Mouse (Mus musculus): Measurements from ENCODE around the gene Trio.

Gene Trio

DNA sequence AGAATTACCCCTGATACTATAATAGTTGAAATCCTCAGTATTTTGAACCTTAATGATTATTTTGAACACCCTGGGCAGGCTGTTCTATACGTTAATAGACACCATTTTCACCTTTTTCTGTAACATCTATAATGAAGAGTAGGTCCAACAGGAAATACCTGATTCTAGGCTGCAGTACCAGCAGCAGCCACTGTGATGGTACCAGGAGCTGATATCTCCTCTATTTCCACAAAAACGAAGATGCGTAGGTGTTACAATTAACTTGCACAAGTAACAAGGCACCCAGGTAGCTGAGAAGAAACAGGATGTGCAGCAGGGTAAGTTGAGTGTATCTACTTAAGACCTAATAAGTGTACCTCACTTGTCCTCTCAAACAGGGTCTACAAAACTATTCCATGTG is 77.8 kb downstream of the Trio start:
- no peak for DNase-seq (ENCODE audit: extremely low read depth, low read depth)

DNA sequence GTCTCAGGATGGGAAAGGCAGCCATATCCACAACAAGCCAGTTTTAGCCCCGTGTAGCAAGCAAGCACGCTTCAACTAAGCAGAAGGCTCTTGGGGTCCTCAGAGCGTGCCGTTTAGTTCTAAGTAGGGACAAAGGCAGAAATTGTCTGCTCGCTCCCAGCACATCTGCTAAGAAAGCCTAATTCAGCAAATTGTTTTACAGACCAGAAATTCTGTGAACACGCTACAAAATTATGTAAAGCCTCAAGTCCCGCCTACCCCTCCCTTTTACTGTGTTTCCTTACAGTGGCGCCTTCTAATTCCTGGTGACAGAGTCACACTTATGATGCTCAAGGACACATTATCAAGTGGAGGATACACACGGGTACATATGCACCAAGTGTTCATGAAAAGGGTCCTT is 80.1 kb downstream of the Trio start:
- no peak for DNase-seq (ENCODE audit: extremely low read depth, low read depth)

DNA sequence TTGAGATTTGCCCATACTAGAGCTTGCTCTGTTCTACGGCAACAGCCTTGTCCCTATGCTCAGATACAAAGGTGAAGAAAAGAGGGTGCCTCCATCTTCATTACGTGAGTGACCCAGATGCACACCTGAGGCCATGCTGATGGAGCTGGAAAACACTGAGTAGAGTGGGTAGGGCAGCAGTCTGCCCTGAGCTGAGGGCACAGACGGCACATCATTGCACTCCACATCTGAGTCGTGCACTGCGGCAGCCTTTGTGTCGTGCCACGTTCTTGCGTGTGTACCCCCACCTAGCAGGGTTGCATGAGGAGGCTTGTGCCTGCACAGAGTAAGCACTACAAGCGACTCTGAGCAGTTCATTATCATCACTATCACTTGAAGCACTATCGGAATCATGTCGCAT is 80.8 kb downstream of the Trio start:
- DNase-seq (ENCODE audit: extremely low read depth, low read depth): no peak

DNA sequence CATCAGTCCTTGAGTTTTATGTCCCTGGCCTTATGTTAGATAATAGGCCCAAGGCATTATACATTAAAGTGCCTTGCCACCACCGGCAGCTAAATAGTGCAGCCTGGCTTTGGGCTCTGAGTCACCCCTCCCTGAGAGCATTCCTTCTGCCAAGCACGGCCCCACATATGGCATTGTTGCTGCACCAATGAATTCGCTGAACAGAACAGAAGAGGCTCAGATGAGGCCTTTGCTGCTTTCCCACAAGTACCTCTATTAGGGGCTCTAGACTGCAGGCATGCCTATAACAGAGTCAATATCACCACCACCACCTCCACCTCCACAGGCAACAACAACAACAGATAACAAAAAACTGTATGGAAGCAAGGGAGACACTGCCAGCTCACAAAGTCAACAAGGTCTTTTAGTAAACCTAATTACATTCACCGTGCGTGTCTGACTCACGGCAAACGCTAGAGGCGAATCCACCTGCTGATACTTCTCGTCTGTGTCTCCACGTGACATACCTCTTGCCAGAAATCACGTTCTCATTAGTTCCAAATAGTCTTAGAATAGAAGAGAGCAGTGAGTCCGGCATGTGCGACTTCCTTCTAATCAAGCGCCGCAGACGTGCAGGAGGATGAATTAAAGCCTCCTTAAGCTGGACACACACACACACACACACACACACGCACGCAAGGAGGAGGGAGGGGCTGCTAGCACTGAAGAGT is 82.0 kb downstream of the Trio start:
- no peak for DNase-seq (ENCODE audit: extremely low read depth, low read depth)

DNA sequence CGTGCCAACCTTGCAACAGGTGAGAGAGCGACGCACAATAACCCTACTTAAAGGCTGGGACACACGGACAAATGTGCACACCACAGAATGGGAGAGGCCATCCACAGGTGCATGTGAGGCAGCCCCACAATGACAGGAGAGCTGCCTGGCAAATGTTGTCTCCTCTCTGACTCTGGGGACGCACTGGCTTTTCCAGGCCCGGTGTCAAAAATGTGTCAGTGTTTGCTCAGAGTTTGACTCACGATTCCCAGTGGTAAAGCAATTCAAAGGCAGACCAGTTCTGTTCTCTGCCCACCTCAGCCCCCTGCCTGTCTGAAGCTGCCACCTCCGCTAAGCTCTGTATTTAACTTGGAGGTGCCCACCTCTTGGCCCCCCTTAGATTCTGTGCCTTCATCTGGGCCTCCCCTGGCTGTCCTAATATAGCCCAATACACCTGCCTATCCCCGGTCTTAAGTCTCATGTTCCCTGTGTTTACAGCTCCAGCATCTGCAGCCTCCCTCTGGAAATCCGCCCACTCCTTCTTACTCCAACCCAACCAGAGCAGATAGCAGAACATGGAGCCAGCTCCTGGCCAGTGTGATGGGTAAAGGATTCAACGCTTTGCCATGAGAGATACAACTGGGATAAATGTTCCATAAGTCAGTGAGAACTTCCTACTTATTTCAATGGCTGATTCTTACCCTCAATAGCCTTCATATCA is 83.3 kb downstream of the Trio start:
- DNase-seq (ENCODE audit: extremely low read depth, low read depth): no peak

DNA sequence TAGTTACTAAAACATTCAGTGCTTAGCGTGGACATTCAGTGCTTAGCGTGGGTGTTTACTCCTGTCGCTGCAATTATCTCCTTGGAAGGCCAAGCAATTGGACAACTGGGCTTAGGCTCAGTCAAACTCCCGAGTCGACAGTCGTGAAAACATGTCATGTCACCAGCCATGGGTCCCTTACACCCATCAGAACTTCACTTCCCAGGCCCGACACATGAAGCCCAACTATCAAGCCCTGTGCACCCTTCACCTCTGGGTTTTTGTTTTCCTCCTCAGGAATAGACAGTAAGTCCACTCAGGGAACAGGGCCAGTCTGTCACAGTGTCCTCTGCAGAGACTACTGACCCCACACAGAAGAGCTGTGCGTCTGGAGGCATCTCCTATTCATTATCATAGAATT is 84.2 kb downstream of the Trio start:
- DNase-seq (ENCODE audit: extremely low read depth, low read depth): no peak

DNA sequence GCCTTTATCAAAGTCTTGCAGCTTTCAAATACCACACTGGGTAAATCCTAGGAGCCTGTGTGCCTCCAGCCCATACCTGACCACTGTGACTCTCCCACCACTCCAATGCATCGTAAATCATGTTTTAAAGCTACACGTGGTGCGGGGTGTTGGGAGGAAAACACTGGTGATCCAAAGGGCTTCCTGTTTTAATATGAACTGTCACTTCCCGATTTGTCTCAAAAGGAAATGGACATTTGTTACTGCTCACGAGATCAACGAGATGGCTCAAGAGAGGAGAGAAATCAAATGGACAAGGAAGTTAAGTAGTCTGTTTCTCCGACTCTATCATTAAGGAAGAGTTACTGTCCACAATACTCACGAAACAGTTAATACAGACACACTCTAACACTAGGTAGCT is 84.6 kb downstream of the Trio start:
- DNase-seq (ENCODE audit: extremely low read depth, low read depth): no peak

DNA sequence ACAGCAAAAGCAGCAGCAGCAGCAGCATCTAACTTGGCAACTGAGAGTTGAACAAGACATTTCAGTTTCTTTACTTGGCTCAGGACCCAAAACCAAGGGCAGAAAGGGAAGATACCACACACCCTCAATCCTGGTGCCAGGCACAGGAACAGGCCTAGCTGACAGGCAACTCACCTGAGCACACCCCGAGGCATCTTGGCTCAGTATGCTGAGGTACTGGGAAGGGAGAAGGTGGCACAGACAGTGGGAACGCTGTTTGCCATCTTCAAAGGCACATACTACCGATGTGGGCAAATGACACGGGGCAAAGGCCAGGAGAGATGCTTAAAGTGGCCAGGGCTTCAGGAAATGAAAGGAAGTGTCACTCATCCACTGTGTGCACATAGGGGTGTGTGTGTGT is 85.6 kb downstream of the Trio start:
- DNase-seq (ENCODE audit: extremely low read depth, low read depth): no peak

DNA sequence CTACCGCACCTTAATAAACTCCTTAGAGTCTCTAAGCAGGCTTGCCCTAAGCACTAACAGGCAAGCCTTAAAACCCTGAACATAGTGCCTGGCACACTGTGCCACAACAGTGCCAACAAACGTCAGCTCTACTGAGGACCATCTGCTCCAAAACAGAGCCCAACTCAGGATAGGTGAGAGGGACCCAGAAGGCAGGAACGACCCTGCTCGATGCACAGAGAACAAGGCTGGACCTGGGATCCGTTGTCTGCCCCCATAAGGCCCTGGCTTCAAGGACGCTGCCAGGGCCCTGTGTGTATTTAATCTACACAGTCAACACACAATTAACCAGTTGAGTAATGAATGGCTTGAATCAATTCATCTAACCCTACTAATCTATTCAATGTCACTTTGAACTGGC is 86.8 kb downstream of the Trio start:
- no peak for DNase-seq (ENCODE audit: extremely low read depth, low read depth)

DNA sequence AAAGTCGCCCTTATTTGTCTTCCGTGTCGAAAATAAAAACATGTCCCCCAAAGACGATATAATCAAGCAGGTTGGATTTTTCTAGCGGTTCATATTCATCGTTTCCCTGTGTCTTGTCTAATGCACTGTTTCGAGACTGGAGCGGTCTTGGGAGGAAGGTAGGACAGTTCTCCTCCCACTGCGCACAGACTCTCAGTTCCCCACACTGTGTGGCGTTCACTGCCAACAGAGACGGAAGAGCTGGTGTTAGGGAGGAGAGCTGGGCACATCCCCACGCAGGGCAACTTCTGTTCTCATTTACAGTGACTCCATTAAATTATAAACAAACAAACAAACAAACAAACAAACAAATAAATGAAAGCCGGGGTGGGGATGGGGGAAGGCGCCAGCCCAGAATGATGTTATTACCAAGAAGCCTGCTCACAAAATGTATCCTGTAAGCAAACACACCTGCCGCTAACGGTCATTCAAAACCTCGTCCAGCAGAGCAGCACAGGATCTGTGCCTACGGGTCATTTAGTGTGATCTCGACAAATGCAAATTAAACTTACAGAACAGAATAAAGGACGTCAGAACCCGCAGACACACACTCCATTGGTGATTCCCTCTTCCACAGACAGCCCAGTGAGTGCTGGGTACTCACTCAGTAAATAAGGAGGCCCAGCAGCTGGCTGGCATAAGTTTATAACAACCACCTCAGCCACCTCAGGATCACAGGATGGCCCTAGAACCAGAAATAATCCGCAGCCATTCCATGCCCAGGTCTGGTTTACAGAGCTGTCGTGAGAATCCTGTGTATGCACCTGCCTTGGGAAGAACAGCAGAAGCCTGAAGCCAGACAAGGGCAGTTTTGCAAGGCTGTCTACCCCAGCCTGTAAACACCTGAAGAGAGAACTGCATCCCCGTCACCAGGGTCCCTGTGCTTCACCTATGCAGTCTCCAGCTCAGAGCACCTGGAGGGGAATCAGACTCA is 87.5 kb downstream of the Trio start:
- DNase-seq (ENCODE audit: extremely low read depth, low read depth): no peak

DNA sequence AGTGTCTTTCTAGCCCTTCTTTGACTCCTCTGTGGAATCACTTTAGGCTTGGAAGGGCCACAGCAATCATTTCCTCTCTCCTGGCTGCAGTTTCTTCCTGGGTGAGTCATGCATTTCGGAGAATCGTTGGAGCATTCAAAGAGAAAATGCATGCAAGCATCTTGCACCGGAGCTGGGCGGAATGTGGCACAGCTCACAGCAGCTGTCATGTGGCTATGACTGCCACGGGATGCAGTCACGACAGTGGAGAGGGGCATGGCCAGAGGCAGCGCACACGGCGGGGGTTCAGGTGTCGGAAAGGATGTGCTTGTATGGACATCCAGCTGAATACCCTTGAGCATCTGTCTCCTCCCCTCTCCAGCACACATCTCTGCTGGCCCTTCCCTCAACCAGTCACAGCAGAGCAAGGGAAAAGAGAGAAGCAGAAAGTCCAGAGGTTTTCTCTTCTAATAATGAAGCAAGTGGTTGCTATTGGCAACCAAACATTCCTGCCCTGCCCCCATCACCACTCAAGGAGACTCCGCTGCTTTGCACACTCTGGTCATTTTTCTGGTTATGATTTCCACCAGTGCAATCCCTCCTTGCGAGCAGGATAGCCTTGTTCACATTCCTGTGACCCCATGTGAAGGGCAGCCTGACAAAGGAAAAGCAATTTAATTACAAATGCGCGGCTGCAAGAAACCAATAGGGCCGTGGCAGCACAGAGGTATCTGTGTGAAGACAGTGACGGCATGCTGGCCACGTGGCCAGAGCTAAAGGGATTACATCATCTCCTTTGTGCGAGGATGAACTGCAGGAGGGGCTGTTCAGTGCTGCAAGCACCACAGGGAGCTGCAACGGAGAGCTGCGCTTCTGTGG is 88.4 kb downstream of the Trio start:
- DNase-seq (ENCODE audit: extremely low read depth, low read depth): no peak

DNA sequence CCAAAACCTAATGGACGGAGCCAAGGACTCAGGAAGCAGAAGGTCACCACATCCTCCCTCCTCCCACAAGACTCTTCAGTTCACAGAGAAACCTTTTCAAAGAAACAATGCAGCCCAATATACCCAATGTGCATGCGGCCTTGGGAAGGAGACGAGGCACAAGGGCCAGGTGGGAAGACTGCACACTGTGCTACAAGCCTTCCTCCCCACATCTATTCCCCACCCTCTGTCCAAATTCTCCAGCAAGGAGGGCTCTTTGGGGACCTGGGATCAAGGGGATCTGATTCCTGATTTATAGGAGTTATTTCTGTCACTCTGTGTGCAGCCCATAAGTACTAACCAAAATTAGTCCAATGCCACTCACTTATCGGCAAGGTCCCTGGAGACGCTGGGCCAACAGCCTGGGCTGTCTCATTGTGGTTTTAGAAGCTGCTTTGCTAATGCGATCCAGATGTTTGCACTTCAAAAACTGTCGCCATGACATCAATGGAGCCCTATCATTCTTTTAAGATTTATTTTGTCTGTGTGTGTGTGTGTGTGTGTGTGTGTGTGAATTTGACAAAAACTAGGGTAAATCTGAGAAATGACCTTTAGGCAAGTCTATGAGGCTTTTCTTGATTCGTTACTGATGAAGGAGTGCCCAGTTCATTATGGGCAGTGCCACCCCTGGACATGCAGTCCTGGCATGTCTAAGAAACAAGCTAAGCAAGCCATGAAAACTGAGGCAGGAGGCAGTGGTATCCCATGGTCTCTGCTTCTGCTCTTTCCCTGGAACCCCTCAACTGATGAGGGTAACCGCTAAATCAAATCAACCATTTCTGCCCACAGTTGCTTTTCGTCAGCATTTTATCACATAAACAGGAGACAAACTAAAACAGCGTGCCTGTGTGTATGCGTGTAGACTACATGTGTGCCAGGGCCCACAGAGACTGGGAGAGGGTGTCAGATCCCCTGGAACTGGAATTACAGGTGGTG is 89.6 kb downstream of the Trio start:
- no peak for DNase-seq (ENCODE audit: extremely low read depth, low read depth)

DNA sequence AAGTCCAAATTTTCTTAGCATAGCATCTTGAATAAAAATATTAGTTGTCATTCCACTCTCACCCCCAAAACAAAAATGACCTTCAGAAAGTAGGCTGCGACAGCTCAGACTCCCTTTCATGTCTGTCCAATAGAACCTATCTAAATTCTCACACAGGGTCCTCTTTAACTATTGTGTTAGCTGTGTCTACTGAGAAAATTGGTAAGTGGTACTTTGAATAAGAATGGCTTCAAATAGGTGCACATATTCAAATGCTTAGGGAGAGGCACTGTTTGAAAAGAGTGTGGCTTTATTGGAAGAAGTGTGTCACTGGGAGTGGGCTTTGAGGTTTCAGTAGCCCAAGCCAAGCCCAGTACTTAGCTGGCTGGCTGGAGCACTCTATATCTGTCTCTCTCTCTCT is 92.4 kb downstream of the Trio start:
- DNase-seq (ENCODE audit: extremely low read depth, low read depth): no peak

DNA sequence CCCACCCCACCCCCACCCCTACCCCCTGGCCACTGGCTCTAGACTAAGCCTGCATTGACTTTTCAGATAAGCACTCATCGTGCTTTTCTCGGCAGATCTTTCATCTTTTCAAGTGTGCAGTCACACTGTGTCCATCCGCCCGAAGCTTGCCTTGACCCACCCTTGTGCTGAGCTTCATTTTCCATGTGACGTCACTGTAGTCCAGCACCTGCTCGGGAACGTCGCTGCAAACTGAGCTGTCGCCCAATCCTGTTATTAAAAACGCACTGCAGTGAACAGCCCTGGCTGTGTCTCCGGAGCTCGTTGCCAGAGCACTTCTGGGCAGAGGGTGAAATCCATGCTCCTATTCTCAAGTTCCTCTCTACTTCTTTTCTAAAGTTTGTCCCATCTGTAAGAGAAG is 93.8 kb downstream of the Trio start:
- DNase-seq (ENCODE audit: extremely low read depth, low read depth): no peak

DNA sequence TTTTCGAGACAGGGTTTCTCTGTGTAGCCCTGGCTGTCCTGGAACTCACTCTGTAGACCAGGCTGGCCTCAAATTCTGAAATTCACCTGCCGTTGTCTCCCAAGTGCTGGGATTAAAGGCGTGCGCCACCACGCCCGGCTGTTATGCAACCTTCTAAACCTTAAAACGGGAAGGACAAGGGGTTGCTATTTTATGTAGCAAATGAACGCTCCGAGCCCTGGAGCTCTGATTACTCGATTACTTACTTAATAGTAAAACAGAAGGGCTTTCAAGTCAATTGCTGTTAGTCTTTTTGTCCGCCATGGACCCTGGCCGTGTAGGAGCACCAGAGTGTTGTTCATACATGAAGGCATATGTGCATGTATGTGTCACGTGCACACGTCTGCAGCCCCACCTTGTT is 94.2 kb downstream of the Trio start:
- no peak for DNase-seq (ENCODE audit: extremely low read depth, low read depth)

DNA sequence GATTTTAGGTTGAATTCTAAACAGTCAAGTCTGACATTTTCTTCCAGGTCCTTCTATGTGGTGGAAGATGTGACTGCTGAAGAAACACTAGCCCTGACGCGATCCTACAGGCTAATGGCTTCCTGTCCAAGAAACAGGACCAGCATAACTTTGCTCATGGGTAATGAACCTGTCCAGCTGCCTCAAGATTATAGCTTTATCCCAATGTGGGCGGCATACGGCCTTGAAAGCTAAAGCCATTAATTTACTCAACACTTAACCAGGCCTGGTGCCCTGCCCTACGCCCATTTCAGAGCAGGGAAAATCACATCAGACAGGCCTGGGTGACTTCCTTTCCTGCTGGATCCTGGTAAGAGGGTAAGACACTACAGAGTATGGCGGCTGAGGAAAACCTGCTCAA is 98.0 kb downstream of the Trio start:
- no peak for DNase-seq (ENCODE audit: extremely low read depth, low read depth)

DNA sequence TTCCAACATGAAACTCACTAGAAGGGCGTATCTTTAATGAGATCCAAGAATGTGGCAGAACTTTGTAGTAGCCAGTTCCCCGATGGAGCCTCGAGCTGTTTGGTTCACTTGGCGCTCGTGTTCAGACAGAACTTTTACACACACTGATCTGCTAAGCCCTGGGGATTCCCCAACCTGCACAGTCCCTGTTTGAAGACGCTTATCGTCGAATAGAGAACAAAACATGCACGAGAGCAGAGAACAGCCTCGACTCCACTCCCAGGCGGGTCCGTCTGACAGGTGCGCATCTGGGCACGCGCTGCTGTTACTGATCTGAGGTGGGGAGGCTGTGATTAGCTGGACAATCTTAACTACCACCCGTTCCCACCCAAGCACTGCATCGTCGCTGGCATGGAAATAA is 98.7 kb downstream of the Trio start:
- DNase-seq (ENCODE audit: extremely low read depth, low read depth): no peak

DNA sequence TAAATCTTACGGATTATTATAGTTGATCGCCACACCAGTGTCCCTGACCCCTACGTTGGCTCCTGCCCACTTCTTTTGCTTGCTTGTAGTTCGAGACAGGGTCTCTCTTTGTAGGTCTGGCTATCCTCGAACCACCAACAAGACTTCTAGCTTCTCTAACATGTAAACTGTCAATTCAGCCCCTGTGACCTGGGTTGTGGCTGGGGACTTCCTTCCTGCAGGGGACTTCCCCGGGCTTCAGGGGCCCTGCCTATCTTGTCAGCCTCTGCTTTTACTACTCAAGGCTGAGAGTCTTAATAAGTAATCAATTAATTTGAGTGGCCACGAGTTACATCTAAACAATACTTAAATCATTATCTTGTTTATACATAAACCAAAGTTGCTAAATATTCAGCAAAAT is 99.2 kb downstream of the Trio start:
- DNase-seq (ENCODE audit: extremely low read depth, low read depth): no peak

DNA sequence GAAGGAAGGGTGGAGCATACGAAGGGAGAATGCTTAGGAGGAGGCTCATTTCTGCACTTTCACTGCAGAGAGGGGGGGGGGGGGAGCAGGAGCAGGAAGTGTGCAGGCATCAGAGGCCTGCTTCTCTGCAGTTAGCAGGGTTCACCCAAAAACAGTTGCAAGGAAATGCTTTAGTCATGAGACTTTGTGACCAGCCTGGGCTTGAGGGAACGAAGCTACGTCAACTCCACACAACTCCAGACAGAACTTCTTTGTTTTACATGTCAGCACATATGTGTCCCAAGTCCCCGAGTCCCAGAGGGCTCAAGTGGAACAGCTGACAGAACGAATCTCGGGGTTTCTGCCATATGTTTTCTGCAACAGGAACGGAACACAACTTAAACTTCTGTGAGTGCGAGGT is 99.8 kb downstream of the Trio start:
- DNase-seq (ENCODE audit: extremely low read depth, low read depth): no peak

DNA sequence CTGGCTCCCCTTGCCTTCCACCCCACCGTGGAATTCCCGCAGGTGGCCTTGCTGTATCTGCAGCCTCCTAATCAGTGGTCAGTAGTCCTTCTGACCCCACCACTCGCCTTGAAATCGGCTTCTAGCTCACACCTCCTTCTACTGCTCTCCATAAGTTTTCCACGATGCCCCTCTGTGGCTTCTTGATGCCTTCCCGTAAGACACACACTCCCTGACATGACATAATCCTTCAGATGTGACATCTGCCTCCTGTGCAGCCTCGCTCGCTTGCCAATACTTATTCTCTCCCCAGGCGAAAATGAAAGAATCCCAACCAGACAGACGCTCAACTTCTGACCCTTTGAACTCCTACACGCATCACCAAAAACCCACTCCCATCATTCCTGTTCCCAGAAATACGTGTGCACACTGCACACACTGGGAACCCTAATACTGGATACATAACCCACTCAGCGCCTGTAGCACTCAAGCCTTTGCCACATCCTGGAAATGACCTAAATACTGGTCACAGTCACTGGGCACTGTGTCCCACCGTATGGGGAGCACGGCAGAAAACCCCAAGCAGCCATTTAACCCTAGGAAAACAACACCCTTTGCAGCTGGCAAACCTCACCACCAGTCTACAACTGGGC is 100.5 kb downstream of the Trio start:
- DNase-seq (ENCODE audit: extremely low read depth, low read depth): no peak
